Mouse (Mus musculus): ENCODE measurements around the gene H2-Q6.

- TF ChIP-seq CTCF (IDR thresholded peaks at IDR 0.05; ENCODE audit: low read depth) (no peak), EP300 (IDR thresholded peaks at IDR 0.05; ENCODE audit: low read depth) (no peak)
These were observed 45.3 kb upstream of the H2-Q6 start, which contains the start of gene H2-Q4 for GRCm38 (mm10) chr17:35379369-35379728.

All from liver, embryonic 14.5 days (tissue).